Mouse (Mus musculus): ENCODE data around the gene Xpot.

Gene Xpot

DNA sequence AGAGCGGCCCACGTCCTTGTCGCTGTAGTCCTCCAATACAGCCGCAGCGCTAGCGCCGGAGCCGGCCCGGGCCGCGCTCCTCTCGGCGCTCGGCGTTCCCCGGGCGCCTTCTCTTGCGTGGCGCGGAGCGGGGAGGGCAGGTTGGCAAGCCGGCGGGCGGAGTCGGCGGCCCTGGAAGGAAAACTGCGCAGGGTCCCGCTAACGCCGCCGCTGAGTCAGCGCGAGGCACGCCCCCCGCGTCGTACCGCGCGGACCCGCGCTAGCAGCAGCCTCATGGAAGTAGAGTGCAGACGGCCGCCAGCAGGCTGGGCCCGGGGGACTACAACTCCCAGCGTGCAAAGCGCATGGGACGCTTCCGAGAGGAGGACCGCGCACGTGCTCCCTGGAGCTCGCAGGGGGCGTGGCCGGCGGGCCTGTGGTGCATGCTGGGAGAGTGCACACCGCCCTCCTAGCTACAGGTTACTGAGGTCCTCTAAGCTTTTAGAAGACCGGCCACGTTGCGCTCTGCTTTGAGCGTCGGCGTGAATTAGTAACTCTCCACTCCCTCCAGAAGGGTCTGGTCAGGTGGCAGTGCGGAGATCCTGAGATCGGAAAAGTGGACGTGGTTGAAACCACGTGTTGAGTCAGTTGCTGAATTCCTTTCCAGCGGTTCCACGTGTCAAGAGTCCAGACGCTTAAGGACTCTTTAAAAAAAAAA, at the start of gene Xpot:
TSS of gene Xpot (minus strand) at position 147 of the 697 bp plus-strand sequence.
- under 1% methylated on average over 70 of the region's 70 CpGs for WGBS

DNA sequence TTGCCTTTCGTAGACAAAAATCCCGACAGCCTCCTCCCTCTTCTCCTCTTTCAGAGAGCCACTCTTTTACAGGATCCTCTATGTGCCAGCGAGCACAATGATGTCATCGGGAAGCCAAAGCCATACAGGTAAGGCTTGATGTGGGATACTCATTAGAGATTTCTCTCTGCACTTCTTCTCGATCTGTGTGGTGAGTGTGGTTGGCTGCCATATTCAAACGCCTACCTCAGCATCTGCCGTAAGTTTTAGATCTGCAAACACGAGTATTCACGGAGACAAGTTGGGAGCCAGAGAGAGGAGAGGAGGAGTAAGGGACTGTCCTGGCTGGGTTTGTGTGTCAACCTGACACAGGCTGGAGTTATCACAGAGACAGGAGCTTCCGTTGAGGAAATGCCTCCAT, 43.0 kb upstream of the Xpot start:
- 72% methylated on average over 10 of the region's 10 CpGs for WGBS

DNA sequence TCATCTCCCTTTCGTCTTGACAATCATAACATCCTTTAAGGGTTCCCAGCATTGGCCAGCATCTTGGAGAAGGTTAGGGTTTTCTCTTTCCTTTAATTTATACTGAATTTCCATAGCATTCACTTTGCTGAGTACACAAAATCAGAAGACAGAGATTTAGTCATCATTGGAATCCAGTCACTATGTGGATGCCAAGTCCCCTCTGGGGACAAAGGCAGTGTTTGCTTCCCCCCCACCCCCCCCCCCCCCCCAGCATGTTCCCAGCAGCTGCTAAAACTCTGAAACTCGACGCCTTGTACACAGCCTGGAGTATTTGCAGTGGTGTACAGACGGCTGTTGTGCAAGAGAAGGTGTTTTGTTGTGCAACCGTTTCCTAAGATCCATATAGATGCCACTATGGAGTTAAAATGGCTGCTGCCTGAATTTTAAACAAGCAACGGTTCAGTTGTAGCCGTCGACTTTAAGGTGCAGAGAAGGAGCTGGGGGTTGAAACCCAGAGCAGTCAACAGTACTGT, 39.6 kb upstream of the Xpot start:
- WGBS: 66% methylated on average over 8 of the region's 8 CpGs

DNA sequence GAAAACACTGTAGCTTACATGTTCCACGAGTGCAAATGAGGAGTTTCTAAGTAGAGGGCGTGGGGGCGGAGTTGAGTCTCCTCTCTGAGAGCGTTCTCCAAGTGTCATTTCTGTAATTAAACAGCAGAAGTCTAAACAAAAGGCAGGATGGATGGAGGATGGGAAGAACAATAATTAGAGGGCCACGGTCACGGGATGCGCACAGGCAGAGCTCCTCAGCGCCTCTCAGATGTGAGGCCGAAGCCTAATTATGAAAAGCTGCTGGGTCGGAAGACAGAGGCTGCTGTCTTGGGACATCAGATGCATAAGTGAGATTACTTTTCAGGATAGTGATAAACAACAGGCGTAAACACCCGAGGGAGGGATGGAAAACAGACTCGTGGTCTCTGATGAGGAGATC, 37.5 kb upstream of the Xpot start:
- 38% methylated on average over 13 of the region's 13 CpGs for WGBS

DNA sequence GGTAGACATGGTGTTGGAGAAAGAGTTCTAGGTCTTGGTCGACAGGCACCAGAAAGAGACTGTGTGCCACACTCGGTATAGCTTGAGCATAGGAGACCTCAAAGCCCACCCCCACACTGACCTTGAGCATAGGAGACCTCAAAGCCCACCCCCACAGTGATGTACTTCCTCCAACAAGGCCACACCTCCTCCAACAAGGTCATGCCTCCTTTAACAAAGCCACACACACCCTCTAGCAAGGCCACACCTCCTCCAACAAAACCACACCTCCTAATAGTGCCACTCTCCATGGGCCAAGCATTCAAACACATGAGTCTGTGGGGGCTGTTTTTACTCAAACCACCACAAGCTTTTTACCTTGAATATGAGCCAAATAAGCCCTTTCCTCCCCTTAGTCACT, 36.6 kb upstream of the Xpot start:
- 93% methylated on average over 2 of the region's 2 CpGs for WGBS

DNA sequence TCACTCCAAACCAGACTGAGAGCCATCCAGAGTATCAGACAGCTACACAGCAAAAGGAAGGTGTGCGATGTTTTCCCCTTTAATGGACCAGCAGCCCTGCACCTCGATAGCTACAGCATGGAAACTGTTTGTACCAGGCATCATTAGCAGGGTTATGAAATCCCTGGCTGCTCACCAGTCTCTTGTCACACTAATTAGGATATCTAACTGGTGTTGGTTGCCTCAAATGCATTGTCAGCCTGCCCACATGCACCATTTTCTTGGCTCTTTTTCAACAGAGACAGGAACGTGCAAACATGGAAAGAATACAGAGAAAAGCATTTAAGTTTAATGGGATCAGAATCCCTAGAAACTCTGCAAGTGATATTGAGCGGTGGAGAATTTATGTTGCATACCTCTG, 29.8 kb upstream of the Xpot start:
- 52% methylated on average over 4 of the region's 4 CpGs for WGBS

DNA sequence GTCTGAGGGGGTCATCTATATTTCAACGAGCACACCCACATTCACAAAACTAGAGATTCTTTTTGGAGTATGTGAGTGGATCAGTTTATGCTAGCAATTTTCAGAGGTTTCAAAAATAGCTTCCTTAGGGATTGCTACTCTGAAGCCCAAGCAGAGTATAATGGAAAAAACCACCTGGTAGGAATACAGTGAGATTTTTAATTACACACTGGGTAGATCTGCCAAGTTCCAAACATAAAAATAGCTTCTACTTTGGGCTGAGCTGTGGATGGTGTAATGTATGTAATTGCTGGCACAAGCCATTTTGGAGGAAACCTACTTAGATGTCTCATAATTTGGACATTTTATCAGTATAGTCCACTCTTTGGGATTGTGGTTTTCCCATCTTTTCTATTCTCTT, 26.9 kb upstream of the Xpot start:
- WGBS: 50% methylated on average over 1 of the region's 1 CpGs

DNA sequence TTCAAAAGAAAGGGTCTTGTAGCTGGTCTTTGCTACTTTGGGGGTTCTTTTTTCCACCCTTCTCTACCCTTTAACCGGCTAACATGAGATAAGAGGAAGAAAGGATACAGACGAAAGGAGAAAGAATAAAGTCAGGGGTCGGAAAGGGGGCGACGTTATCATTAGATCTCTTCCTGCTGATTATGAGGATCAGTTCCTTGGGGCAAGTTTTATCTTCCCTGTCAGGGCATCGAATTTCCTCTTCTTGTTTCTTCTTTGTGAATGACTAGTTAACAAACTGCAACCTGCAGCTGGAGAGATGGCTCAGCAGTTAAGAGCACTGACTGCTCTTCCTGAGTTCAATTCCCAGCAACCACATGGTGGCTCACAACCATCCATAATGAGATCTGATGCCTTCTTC, 20.2 kb upstream of the Xpot start:
- 81% methylated on average over 6 of the region's 6 CpGs for WGBS

DNA sequence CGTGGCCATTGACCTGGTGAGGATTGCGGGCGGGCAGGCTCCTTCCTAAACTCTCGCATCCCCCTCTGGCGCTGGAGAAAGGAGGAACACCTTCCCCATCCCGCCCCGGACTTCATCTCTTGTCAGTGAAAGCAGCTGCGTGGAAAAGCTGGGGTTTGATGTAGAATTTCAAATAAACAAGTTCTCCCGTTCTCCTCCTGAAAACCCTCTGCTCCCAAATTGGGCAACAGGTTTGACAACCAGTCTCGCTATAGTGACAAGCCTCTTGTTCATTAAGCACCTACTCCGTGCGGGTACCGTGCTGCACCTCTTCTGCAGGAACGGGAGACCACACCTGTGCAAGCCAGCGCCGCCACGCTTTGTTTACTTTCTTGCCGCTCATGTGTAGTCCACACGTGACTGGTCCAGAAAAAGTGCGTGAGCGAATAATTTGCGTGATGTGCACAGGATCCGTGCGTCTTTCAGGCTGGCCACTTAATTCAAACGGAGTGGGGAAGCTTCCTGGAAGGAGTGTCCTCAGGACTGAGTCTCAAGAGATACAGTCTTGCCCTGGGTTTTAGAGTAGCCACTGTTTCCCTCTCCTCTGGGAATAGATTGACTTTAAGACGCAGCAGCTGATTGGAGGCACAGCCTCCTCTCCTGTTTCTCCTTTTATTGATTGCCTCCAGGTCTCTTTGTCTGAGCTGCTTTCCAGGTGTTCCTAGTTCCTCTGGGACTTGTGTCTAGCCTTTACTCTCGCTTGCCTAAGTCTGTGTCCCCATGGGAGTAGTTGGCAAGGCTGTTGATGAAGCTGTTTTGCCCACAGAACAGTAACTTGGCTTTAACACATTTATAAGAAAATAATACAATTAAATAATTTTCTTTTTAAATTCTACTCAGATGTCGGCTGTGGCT, 16.2 kb upstream of the Xpot start:
- WGBS: 10% methylated on average over 28 of the region's 28 CpGs

DNA sequence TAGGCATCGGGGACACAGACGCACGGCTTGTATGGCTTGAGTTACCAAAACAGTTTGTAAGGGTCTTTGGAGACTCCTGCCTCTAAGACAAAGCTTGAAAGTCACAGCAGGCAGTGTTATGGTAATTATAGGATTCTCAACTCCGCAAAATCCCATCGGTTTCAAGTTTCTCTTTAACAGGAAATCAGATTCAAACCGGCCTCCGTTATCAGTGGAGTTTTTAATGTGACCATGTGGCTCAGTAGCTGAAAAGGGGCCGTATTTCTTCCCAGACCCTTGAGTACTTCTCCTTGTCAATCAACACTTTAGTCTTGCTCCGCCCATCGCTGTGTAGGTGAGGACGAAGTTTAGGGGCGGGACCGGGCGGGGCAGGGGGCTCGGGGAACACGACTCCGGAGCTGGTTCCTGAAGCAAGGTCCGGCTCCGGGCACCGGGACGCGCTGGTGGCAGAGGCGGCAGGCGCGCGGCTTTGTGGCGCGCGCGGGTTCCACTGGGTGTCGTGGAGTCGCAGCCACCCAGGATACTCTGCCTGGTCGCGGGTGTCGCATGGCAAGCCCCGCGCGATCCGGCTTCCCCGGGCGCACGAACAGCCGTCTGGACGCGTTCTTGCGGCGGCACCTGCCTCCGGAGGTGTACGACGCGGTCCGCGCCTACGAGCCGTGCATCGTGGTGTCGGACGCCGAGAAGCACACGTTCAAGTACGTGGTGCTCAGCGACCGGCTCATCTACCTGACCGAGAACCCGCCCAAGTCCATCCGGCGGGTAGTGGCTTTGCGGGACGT, 15.3 kb upstream of the Xpot start, which contains the start of gene D930020B18Rik:
TSS of gene D930020B18Rik (plus strand) at position 317 of the 782 bp plus-strand sequence.
- WGBS: 1% methylated on average over 69 of the region's 69 CpGs

DNA sequence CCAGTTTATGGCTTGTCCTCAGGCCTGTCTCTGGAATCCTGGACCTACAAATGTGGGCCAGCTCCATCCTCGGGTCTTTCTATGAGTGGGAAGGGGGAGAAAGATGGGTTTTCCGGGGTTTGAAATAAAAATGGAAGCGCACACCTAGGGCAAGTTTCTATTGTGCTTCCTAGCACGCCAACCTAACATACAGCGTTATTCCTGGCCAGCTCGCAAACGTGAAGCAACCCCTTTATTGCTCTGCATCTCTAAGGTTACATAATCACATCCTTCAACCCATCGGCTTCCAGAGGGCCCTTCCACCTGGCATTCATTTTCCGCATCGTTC, 14.8 kb upstream of the Xpot start:
- whole genome bisulfite sequencing: 25% methylated on average over 10 of the region's 10 CpGs

DNA sequence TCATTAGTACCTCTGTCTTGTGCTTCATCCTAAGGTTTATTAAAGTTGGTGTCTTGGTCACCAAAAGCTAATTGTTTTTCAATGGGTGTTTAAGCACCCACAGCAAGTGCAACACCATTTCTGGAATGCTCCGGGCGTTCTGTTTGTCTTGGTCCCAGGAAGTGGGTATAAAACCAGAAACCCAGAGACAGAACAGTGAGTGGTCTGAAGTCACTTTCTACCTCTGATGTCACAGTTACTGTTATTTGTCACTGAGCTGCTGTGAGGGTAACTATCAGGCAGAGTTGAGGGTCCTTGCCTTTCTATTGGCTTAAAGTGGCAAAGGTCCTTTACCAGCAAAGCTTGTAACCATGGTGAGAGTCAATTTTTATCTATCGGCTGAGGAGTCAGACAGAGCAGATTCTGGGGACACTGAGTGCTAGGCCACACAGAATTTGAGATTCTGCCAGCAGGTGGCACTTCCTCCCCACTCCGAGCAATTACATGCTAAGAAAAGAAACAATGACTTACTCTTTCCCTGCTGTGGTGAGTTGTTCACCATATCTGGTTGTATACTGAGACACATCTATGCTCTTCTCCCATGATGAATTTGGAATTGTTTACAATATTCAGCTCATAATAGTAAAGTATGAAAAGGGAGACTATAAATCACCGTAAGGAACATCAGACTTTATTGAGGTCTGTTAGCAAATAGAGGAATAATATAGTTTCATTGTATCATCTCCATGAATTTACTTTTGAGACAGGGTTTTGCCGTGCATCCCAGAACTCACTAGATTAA, 14.2 kb upstream of the Xpot start:
- 54% methylated on average over 6 of the region's 6 CpGs for WGBS

DNA sequence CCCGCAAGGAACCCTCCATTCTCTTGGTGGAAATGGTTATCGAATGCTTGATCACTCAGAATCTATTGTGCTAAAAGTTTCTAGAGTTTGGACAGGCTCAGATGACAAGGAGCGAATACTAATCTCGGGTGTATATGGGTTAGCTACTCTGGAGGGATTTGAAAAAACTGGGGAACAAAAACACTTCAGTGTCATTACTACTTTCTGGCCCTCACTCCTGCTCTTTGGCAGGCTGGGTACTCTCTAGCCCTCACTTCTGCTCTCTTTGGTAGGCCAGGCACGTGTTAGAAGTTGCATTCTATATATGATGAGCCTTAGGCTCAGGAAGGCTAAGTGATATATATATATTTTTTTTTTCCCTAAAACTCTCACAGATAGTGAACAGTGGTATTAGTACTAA, 13.4 kb upstream of the Xpot start:
- 79% methylated on average over 5 of the region's 5 CpGs for WGBS

DNA sequence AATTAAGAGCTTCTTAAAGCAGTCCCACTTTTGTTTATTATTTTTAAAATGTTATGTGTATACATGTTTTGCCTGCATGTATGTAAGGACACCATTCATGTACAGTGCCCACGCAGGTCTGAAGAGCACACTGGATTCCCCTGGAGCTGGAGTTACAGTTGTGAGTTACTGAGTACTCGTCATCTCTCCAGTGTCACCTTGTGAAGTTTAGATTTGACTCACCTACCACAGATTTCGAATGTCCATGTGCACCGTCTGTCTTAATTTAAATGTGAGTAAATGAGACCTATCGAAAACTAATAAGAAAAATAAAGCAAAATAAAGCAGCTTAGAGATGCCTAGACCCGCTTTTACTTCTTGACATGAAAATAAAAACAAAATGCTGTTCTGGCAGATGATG, 10.1 kb upstream of the Xpot start:
- 86% methylated on average over 6 of the region's 6 CpGs for WGBS

DNA sequence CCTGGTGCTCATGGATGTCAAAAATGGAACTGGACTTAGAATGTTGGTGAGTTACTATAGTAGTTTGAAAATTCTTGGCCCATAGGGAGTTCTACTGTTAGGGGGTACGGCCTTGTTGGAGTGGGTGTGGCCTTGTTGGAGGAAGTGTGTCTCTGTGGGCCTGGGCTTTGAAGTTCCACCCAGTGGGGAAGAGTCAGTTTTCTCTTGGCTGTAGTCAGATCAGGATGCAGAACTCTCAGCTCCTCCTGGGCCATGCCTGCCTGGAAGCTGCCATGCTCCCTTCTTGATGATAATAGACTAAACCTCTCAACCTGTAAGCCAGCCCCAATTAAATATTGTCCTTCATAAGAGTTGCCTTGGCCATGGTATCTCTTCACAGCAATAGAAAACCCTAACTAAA, 8.0 kb upstream of the Xpot start:
- 65% methylated on average over 1 of the region's 1 CpGs for WGBS

DNA sequence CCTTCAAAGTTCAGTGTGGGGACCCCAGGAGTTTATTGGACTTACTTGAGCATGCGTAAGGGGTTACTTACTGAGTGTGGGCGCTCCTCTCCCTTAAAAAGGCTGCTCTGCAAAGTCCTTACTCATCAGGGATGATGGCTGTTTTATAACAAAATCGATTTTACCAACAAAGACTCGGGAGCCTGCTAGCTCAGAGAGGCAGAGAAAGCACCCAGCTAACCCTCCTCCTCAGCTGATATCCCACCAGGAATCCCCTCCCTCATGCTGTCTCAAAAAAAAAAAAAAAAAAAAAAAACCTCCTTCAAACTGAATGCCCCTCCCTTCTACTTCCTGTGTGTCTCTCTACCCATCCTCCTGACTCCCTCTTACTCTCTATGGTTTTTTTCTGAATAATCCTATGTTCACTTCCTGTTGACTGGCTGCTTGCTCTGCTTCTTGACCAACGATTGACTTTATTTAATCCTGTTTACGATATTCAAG, 2.5 kb upstream of the Xpot start:
- whole genome bisulfite sequencing: 93% methylated on average over 6 of the region's 6 CpGs

DNA sequence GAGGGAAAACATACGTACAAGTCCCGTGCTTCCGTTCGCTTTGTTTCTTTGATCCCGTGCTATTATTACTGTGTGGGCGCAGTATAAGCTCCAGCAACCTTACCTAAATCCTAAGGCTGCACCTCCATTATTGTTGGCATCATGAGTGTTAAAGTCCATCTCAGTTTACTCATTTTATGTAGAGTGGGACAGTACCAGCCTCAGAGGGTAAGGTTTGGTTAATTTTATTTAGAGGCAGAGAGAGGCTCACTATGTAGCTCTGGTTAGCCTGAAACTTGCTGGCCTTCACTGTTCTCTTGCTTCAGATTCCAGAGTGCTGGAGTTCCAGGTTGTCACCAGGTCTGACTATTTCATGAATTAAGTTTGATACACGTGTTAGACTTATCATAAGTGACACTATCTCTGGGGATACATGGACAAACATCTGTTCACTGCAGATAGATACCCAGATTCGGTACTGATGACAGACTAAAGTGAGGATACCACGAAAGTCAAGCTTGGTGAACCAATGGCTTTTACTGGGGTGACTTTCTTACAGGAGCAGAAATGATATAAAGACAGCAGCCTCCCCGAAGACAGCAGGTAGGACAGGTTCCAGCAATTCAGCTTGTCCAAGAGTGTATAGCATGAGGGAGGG, 1.2 kb upstream of the Xpot start:
- 82% methylated on average over 10 of the region's 10 CpGs for WGBS

DNA sequence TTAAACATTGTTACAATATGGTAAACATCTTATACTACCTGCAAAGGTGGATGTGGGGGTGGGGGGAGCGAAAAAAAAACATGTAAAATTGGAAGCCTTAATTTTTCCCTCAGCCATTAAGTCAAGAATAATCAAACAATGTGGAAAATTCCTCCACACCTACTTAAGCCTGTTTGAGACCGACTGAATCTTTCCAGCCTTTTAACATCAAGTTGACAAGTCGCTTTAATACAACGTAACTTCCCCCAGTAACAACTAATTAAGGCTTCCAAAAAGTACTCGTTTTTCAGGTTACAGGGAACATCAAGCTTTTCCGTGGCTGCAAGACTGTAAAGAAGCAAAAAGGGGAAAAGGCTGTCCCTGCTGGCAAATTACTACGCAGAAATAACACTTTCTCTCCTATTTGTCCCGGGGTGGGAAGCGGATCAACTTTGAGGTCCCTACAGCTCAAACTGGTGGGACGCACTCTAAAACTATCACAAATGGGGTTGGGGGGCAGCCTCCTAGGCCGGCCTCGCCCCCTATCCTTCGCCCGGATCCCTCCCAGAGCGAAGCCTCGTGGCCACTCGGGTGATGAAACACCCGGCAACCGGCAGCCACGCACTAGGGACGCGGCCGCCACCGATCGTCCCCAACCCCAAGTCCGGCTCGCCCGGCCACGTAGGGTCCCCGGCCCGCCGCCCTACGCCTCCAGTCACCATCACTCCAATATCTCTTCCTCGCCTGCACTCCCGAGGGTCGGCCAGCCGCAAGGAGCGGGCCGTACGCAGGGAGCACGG, 536 bp downstream of the Xpot start:
- 1% methylated on average over 41 of the region's 41 CpGs for WGBS

DNA sequence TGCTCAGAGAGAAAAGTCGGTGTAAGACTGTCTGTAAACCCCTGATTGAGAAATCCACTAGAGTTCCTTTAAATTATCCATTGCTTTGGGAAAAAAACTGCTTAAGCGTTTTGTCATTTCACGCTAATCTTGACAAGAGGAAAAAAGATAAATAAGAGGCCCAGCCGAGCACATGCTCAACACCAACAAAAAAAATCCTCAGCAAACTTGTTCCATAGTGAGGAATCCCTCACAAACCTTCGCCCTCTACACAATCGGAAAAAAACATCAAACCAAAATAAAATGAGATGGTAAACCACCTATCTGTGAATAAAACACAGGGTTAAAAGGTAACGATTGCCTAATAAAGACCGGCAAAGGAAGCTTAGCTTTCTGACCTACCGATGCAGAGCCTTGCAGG, 1.1 kb downstream of the Xpot start:
- 16% methylated on average over 9 of the region's 9 CpGs for WGBS

DNA sequence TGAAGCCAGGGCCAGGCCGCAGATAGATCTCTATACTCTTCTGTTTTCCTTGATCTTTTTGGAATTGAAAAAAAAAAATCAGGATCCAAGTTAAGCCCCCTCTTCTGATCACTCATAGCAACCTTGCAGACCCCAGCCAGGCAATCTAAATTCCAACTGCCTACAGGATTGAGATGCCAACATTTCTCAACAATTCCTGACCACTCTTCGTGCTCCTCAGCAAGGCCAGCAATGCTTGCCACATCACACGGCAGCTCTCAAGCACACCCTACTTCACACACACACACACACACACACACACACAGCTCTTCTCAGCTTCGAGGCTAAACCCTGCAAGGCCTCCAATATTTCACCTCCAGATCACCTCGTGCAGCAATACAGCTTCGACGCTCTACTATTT, 2.5 kb downstream of the Xpot start:
- 75% methylated on average over 7 of the region's 7 CpGs for WGBS

Data from cerebral cortex, adult 2 months (tissue).